Mouse (Mus musculus): ENCODE results near the gene Mfsd14b. TPM values are rescaled to one million over a fixed set of nuclear protein-coding genes. Genes with fewer than 3 reads are reported as not detected.

Gene Mfsd14b
- polyA plus RNA-seq, 1 experiment from 2014 or later: 50.2 TPM

Other genes starting within 250 kb of the Mfsd14b start
- 0.17 and 0.25 TPM in 2 replicates for gene Cntnap3, start 209.0 kb downstream of the Mfsd14b start, polyA plus RNA-seq (2014; fragmentation: Nextera tagmentation; extraction: Ambion mirVana)
- gene Spata31, start 195.6 kb downstream of the Mfsd14b start, polyA plus RNA-seq (2014; fragmentation: Nextera tagmentation; extraction: Ambion mirVana): not detected in 2 replicates
- not detected in 2 replicates for gene Spata31d1c, start 79.9 kb downstream of the Mfsd14b start, polyA plus RNA-seq (2014; fragmentation: Nextera tagmentation; extraction: Ambion mirVana)
- not detected in 2 replicates for gene Prss47, start 60.2 kb downstream of the Mfsd14b start, polyA plus RNA-seq (2014; fragmentation: Nextera tagmentation; extraction: Ambion mirVana)
- not detected in 2 replicates for gene Olfr465-ps1, start 25.1 kb upstream of the Mfsd14b start, polyA plus RNA-seq (2014; fragmentation: Nextera tagmentation; extraction: Ambion mirVana)
- not detected in 2 replicates for gene Olfr466, start 37.3 kb upstream of the Mfsd14b start, polyA plus RNA-seq (2014; fragmentation: Nextera tagmentation; extraction: Ambion mirVana)
- gene Nlrp4f, start 93.0 kb upstream of the Mfsd14b start, polyA plus RNA-seq (2014; fragmentation: Nextera tagmentation; extraction: Ambion mirVana): not detected in 2 replicates
- gene Gm10775, start 146.6 kb upstream of the Mfsd14b start, polyA plus RNA-seq (2014; fragmentation: Nextera tagmentation; extraction: Ambion mirVana): not detected in 2 replicates
- 21.7 and 22.6 TPM in 2 replicates for gene Zfp369, start 165.8 kb upstream of the Mfsd14b start, polyA plus RNA-seq (2014; fragmentation: Nextera tagmentation; extraction: Ambion mirVana)